Mouse (Mus musculus): ENCODE measurements at regions not wholly inside any gene's neighbourhood (a gene's known extent, or its start where the extent isn't known, plus 50 kb on each side); places are given as distances from the start of the nearest gene placed in this dataset.

GRCm38 (mm10) chr12:9978494-9979112 lies 391.2 kb upstream of the Nt5c1b start:
- H3K4me1 ChIP-seq (ENCODE audit: control insufficient read depth, insufficient read depth, low read length): no peaks in the 10 kb centered on the region
- H3K9me3 ChIP-seq (ENCODE audit: control insufficient read depth, low read length): no peaks in the 10 kb centered on the region
- H3K4me3 ChIP-seq (replicated peaks; ENCODE audit: low read depth, low read length): no peak overlapping the region
- H3K36me3 ChIP-seq (ENCODE audit: control insufficient read depth, insufficient read depth, low read length): no peaks in the 10 kb centered on the region
- DNase-seq: peak; percentile 8
- no peak overlapping the region for H3K27ac ChIP-seq (replicated peaks; ENCODE audit: low read depth, low read length)
- no peaks in the 10 kb centered on the region for H3K27me3 ChIP-seq (ENCODE audit: control insufficient read depth, insufficient read depth, low read length)
- no peak for ATAC-seq (ENCODE audit: low FRiP score, low TSS enrichment)
- H3K4me2 ChIP-seq (ENCODE audit: low read length): no peak overlapping the region
- 71% methylated on average over 3 of the region's 3 CpGs for WGBS
- no peak overlapping the region for H3K9ac ChIP-seq (replicated peaks; ENCODE audit: low read length)

- DNase-seq (no peak), ATAC-seq (ENCODE audit: low FRiP score, low TSS enrichment) (no peak)
- Histone ChIP-seq H3K27me3 (ENCODE audit: control insufficient read depth, insufficient read depth, low read length) (no peaks in the 10 kb centered on the region), H3K4me2 (ENCODE audit: low read length) (no peak overlapping the region), H3K4me1 (ENCODE audit: control insufficient read depth, insufficient read depth, low read length) (no peaks in the 10 kb centered on the region), H3K27ac (replicated peaks; ENCODE audit: low read depth, low read length) (no peak overlapping the region), H3K9ac (replicated peaks; ENCODE audit: low read length) (no peak overlapping the region), H3K36me3 (ENCODE audit: control insufficient read depth, insufficient read depth, low read length) (no peaks in the 10 kb centered on the region), H3K4me3 (replicated peaks; ENCODE audit: low read depth, low read length) (no peak overlapping the region), H3K9me3 (ENCODE audit: control insufficient read depth, low read length) (no peaks in the 10 kb centered on the region)
- 84% methylated on average over 1 of the region's 1 CpGs for WGBS
These were observed 390.7 kb upstream of the Nt5c1b start for GRCm38 (mm10) chr12:9979113-9979507.

- 86% methylated on average over 1 of the region's 1 CpGs for WGBS
- no peak for ATAC-seq (ENCODE audit: low FRiP score, low TSS enrichment)
These were observed 378.5 kb upstream of the Nt5c1b start for GRCm38 (mm10) chr12:9991305-9991704.

GRCm38 (mm10) chr12:9995670-9996069 lies 374.1 kb upstream of the Nt5c1b start:
- Histone ChIP-seq H3K4me1 (ENCODE audit: control insufficient read depth, insufficient read depth, low read length) (no peaks in the 10 kb centered on the region), H3K27ac (replicated peaks; ENCODE audit: low read depth, low read length) (no peak overlapping the region), H3K4me3 (replicated peaks; ENCODE audit: low read depth, low read length) (no peak overlapping the region), H3K4me2 (ENCODE audit: low read length) (no peak overlapping the region), H3K9me3 (ENCODE audit: control insufficient read depth, low read length) (no peaks in the 10 kb centered on the region), H3K36me3 (ENCODE audit: control insufficient read depth, insufficient read depth, low read length) (no peaks in the 10 kb centered on the region), H3K27me3 (ENCODE audit: control insufficient read depth, insufficient read depth, low read length) (no peaks in the 10 kb centered on the region), H3K9ac (replicated peaks; ENCODE audit: low read length) (no peak overlapping the region)
- WGBS: 78% methylated on average over 3 of the region's 3 CpGs
- no peak for DNase-seq
- ATAC-seq (ENCODE audit: low FRiP score, low TSS enrichment): no peak

More at GRCm38 (mm10) chr12:9991305-9991704, 378.5 kb upstream of the Nt5c1b start:
- H3K9me3 ChIP-seq (ENCODE audit: control insufficient read depth, low read length): no peaks in the 10 kb centered on the region
- H3K36me3 ChIP-seq (ENCODE audit: control insufficient read depth, insufficient read depth, low read length): no peaks in the 10 kb centered on the region
- no peak overlapping the region for H3K4me3 ChIP-seq (replicated peaks; ENCODE audit: low read depth, low read length)
- no peaks in the 10 kb centered on the region for H3K4me1 ChIP-seq (ENCODE audit: control insufficient read depth, insufficient read depth, low read length)
- H3K27me3 ChIP-seq (ENCODE audit: control insufficient read depth, insufficient read depth, low read length): no peaks in the 10 kb centered on the region
- no peak overlapping the region for H3K27ac ChIP-seq (replicated peaks; ENCODE audit: low read depth, low read length)
- H3K4me2 ChIP-seq (ENCODE audit: low read length): no peak overlapping the region
- H3K9ac ChIP-seq (replicated peaks; ENCODE audit: low read length): no peak overlapping the region
- DNase-seq: no peak

GRCm38 (mm10) chr12:9996455-9997189 lies 373.2 kb upstream of the Nt5c1b start:
- DNase-seq: no peak
- Histone ChIP-seq H3K36me3 (ENCODE audit: control insufficient read depth, insufficient read depth, low read length) (no peaks in the 10 kb centered on the region), H3K4me3 (replicated peaks; ENCODE audit: low read depth, low read length) (no peak overlapping the region), H3K27ac (replicated peaks; ENCODE audit: low read depth, low read length) (no peak overlapping the region), H3K27me3 (ENCODE audit: control insufficient read depth, insufficient read depth, low read length) (no peaks in the 10 kb centered on the region), H3K9ac (replicated peaks; ENCODE audit: low read length) (no peak overlapping the region), H3K4me1 (ENCODE audit: control insufficient read depth, insufficient read depth, low read length) (no peaks in the 10 kb centered on the region), H3K9me3 (ENCODE audit: control insufficient read depth, low read length) (no peaks in the 10 kb centered on the region), H3K4me2 (ENCODE audit: low read length) (no peak overlapping the region)
- WGBS: 86% methylated on average over 5 of the region's 5 CpGs
- no peak for ATAC-seq (ENCODE audit: low FRiP score, low TSS enrichment)

GRCm38 (mm10) chr12:9997190-9997561 lies 372.6 kb upstream of the Nt5c1b start:
- DNase-seq (no peak), ATAC-seq (ENCODE audit: low FRiP score, low TSS enrichment) (no peak)
- H3K4me2 ChIP-seq (ENCODE audit: low read length): no peak overlapping the region
- H3K4me1 ChIP-seq (ENCODE audit: control insufficient read depth, insufficient read depth, low read length): no peaks in the 10 kb centered on the region
- H3K9ac ChIP-seq (replicated peaks; ENCODE audit: low read length): no peak overlapping the region
- no peaks in the 10 kb centered on the region for H3K36me3 ChIP-seq (ENCODE audit: control insufficient read depth, insufficient read depth, low read length)
- no peak overlapping the region for H3K4me3 ChIP-seq (replicated peaks; ENCODE audit: low read depth, low read length)
- no peak overlapping the region for H3K27ac ChIP-seq (replicated peaks; ENCODE audit: low read depth, low read length)
- no peaks in the 10 kb centered on the region for H3K27me3 ChIP-seq (ENCODE audit: control insufficient read depth, insufficient read depth, low read length)
- 85% methylated on average over 9 of the region's 9 CpGs for WGBS
- no peaks in the 10 kb centered on the region for H3K9me3 ChIP-seq (ENCODE audit: control insufficient read depth, low read length)

GRCm38 (mm10) chr12:9997571-9997970 lies 372.2 kb upstream of the Nt5c1b start:
- peak; percentile 3 for DNase-seq
- Histone ChIP-seq H3K9ac (replicated peaks; ENCODE audit: low read length) (no peak overlapping the region), H3K4me1 (ENCODE audit: control insufficient read depth, insufficient read depth, low read length) (no peaks in the 10 kb centered on the region), H3K27me3 (ENCODE audit: control insufficient read depth, insufficient read depth, low read length) (no peaks in the 10 kb centered on the region), H3K9me3 (ENCODE audit: control insufficient read depth, low read length) (no peaks in the 10 kb centered on the region), H3K4me3 (replicated peaks; ENCODE audit: low read depth, low read length) (no peak overlapping the region), H3K4me2 (ENCODE audit: low read length) (no peak overlapping the region), H3K27ac (replicated peaks; ENCODE audit: low read depth, low read length) (no peak overlapping the region), H3K36me3 (ENCODE audit: control insufficient read depth, insufficient read depth, low read length) (no peaks in the 10 kb centered on the region)
- ATAC-seq (ENCODE audit: low FRiP score, low TSS enrichment): no peak
- WGBS: 71% methylated on average over 3 of the region's 3 CpGs

GRCm38 (mm10) chr12:9999933-10000332 lies 369.8 kb upstream of the Nt5c1b start:
- DNase-seq (no peak), ATAC-seq (ENCODE audit: low FRiP score, low TSS enrichment) (no peak)
- H3K4me1 ChIP-seq (ENCODE audit: control insufficient read depth, insufficient read depth, low read length): no peaks in the 10 kb centered on the region
- H3K9me3 ChIP-seq (ENCODE audit: control insufficient read depth, low read length): no peaks in the 10 kb centered on the region
- H3K4me3 ChIP-seq (replicated peaks; ENCODE audit: low read depth, low read length): no peak overlapping the region
- no peak overlapping the region for H3K27ac ChIP-seq (replicated peaks; ENCODE audit: low read depth, low read length)
- no peaks in the 10 kb centered on the region for H3K27me3 ChIP-seq (ENCODE audit: control insufficient read depth, insufficient read depth, low read length)
- 84% methylated on average over 6 of the region's 6 CpGs for WGBS
- H3K36me3 ChIP-seq (ENCODE audit: control insufficient read depth, insufficient read depth, low read length): no peaks in the 10 kb centered on the region
- H3K9ac ChIP-seq (replicated peaks; ENCODE audit: low read length): no peak overlapping the region
- no peak overlapping the region for H3K4me2 ChIP-seq (ENCODE audit: low read length)

GRCm38 (mm10) chr12:10008473-10008872 lies 361.3 kb upstream of the Nt5c1b start:
- no peaks in the 10 kb centered on the region for H3K4me1 ChIP-seq (ENCODE audit: control insufficient read depth, insufficient read depth, low read length)
- DNase-seq: no peak
- H3K9me3 ChIP-seq (ENCODE audit: control insufficient read depth, low read length): no peaks in the 10 kb centered on the region
- no peak overlapping the region for H3K4me3 ChIP-seq (replicated peaks; ENCODE audit: low read depth, low read length)
- H3K27me3 ChIP-seq (ENCODE audit: control insufficient read depth, insufficient read depth, low read length): no peaks in the 10 kb centered on the region
- no peak overlapping the region for H3K4me2 ChIP-seq (ENCODE audit: low read length)
- no peaks in the 10 kb centered on the region for H3K36me3 ChIP-seq (ENCODE audit: control insufficient read depth, insufficient read depth, low read length)
- no peak overlapping the region for H3K27ac ChIP-seq (replicated peaks; ENCODE audit: low read depth, low read length)
- no peak overlapping the region for H3K9ac ChIP-seq (replicated peaks; ENCODE audit: low read length)
- no peak for ATAC-seq (ENCODE audit: low FRiP score, low TSS enrichment)
- WGBS: 83% methylated on average over 3 of the region's 3 CpGs

All from midbrain, embryonic 14.5 days (tissue).